Mouse (Mus musculus) bone marrow macrophage, adult 2 months (primary cell): ENCODE data around the gene Hnrnpab.

Source experiments
- CTCF ChIP-seq: IDR thresholded peaks from 2 replicates; pipeline ENCODE4 v1.5.1; 2012; ENCODE audit warnings: low read depth, mild to moderate bottlenecking, low read length, moderate library complexity
- POLR2A ChIP-seq: IDR thresholded peaks from 2 replicates; pipeline ENCODE4 v1.6.1; 2012; ENCODE audit warnings: mild to moderate bottlenecking, low read depth, low read length, borderline replicate concordance

GRCm38 (mm10) chr11:51640748-51641147 lies 34.1 kb upstream of the Hnrnpab start:
- TF ChIP-seq POLR2A (no peak), CTCF (no peak)
